Mouse (Mus musculus) megakaryocyte, embryonic 14.5 days (primary cell): ENCODE results near the gene Ifnar1. TPM values are rescaled to one million over a fixed set of nuclear protein-coding genes. Genes with fewer than 3 reads are reported as not detected.
"Not testable (repeated sequence)": the region's sequence is repeated elsewhere in the genome, so short reads cannot be mapped to it uniquely, and the experiment has no call there.

Source experiments
- H3K27me3 ChIP-seq: replicated peaks from 2 replicates; pipeline ENCODE3; 2012; ENCODE audit warnings: inconsistent platforms
- H3K36me3 ChIP-seq: replicated peaks from 2 replicates; pipeline ENCODE3; 2012; ENCODE audit warnings: low read length, inconsistent platforms, mixed read lengths
- H3K4me1 ChIP-seq: 2 replicates; pipeline ENCODE4 v1.6.1; 2012; ENCODE audit warnings: inconsistent platforms
- H3K4me3 ChIP-seq: replicated peaks from 2 replicates; pipeline ENCODE3; 2012; ENCODE audit warnings: moderate library complexity, mild to moderate bottlenecking, inconsistent platforms
- H3K9me3 ChIP-seq: 2 replicates; pipeline ENCODE4 v1.6.1; 2012; ENCODE audit warnings: inconsistent platforms
- FLI1 ChIP-seq: IDR thresholded peaks from 2 replicates; pipeline ENCODE4 v1.6.1; 2012; ENCODE audit warnings: low read length, inconsistent platforms, mixed read lengths
- GATA1 ChIP-seq: IDR thresholded peaks from 3 replicates; pipeline ENCODE4 v1.6.1; 2012; ENCODE audit warnings: mixed read lengths, low read length, inconsistent platforms, borderline replicate concordance
- polyA plus RNA-seq: library from polyadenylated mRNA; stranded (reverse); fragments of >175 nt; gene quantifications from 2 replicates; pipeline ENCODE4 v1.2.3, GENCODE M21; 2012; ENCODE audit warnings: low replicate concordance; ENCODE audit not compliant: insufficient read depth

The Ifnar1 gene
- polyA plus RNA-seq, 1 experiment = 3.8 TPM

DNA sequence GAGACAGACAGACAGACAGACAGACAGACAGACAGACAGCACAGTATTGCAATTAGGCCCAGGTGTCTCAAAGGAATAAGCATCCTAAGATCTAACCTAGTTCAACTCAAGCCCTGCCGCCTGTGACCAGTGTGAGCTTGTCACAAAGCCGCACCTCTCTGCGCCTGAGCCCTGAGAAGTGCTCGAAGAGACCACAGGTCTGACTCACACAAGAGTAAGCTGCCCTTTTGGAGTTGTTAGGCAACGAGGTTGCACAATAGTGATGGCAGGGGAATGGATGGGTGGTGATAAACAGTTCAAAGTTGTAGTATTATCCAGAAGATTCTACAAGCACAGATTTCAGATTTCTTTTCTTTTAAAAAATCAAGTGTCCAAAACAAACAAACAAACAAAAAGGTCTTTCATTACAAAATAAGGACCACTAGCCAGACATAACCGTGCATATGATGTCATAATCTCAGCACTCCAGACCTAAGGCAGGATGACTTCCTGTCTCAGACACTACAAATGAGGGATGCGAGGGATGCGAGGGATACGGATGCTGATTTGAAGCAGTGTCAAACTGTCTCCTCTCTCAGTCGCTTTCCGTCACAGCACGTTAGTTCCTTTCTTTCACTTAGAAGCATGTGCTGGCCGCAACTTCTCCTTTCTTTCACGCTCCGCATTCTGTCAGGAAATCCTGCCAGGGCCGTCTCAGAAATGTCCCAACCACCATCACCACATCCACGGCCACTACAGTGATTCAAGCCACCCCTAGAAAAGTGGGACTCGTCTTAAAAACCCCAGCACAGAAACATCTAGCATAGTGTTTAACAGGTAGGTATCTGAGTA, 37.7 kb downstream of the Ifnar1 start:
- no peaks in the 10 kb centered on the region for H3K36me3 ChIP-seq
- TF ChIP-seq FLI1 (no peak), GATA1 (no peak)
- peaks cover 29% of the 10 kb centered on the region for H3K4me1 ChIP-seq
- peak overlapping the region; percentile 74 for H3K4me3 ChIP-seq
- H3K9me3 ChIP-seq = peaks cover 20% of the 10 kb centered on the region
- H3K27me3 ChIP-seq = peaks cover 80% of the 10 kb centered on the region

- no peak overlapping the region for H3K4me3 ChIP-seq
- no peaks in the 10 kb centered on the region for H3K36me3 ChIP-seq
- H3K9me3 ChIP-seq = peaks cover 20% of the 10 kb centered on the region
- TF ChIP-seq GATA1 (no peak), FLI1 (no peak)
- peaks cover 79% of the 10 kb centered on the region for H3K27me3 ChIP-seq
- peaks cover 31% of the 10 kb centered on the region for H3K4me1 ChIP-seq
Observed at GRCm38 (mm10) chr16:91524206-91524605, 39.2 kb downstream of the Ifnar1 start.

- H3K4me3 ChIP-seq = no peak overlapping the region
- peaks cover 17% of the 10 kb centered on the region for H3K9me3 ChIP-seq
Observed at GRCm38 (mm10) chr16:91526274-91526673, 41.2 kb downstream of the Ifnar1 start.

GRCm38 (mm10) chr16:91527051-91527450, 42.0 kb downstream of the Ifnar1 start:
- no peak for TF ChIP-seq GATA1
- no peak for TF ChIP-seq FLI1

More at GRCm38 (mm10) chr16:91526274-91526673, 41.2 kb downstream of the Ifnar1 start:
- no peaks in the 10 kb centered on the region for H3K36me3 ChIP-seq
- H3K4me1 ChIP-seq = peaks cover 27% of the 10 kb centered on the region
- peaks cover 69% of the 10 kb centered on the region for H3K27me3 ChIP-seq
- TF ChIP-seq FLI1 (no peak), GATA1 (no peak)

GRCm38 (mm10) chr16:91527500-91527899, 42.5 kb downstream of the Ifnar1 start:
- Histone ChIP-seq H3K27me3 (peaks cover 69% of the 10 kb centered on the region), H3K4me3 (peak overlapping the region; percentile 59)
- TF ChIP-seq FLI1 (no peak), GATA1 (no peak)

More at GRCm38 (mm10) chr16:91527051-91527450, 42.0 kb downstream of the Ifnar1 start:
- Histone ChIP-seq H3K27me3 (peaks cover 69% of the 10 kb centered on the region), H3K4me1 (peaks cover 27% of the 10 kb centered on the region), H3K4me3 (no peak overlapping the region), H3K36me3 (no peaks in the 10 kb centered on the region), H3K9me3 (peaks cover 17% of the 10 kb centered on the region)

DNA sequence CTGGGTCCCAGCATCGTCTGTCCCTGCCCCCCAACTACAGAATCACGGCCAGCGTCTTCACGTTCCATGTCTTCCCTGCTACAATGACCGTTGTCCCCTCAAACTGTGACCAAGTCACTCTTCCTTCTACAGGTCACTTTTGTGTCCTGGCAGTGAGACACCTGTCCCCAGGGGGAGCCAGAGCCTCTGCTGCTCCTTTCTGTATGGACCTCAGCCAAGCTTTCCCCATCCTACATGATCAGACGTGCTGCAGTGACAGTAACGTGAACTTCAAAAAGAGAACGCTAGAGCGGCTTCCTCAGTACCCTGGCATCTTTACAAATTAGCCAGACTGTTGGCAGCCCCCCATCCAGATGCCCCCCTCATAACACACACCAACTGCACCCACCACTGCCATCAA, 43.5 kb downstream of the Ifnar1 start:
- no peak overlapping the region for H3K4me3 ChIP-seq
- H3K36me3 ChIP-seq = no peaks in the 10 kb centered on the region
- peaks cover 28% of the 10 kb centered on the region for H3K4me1 ChIP-seq
- H3K9me3 ChIP-seq = peaks cover 17% of the 10 kb centered on the region
- TF ChIP-seq FLI1 (no peak), GATA1 (no peak)
- peaks cover 71% of the 10 kb centered on the region for H3K27me3 ChIP-seq

More at GRCm38 (mm10) chr16:91527500-91527899, 42.5 kb downstream of the Ifnar1 start:
- Histone ChIP-seq H3K36me3 (no peaks in the 10 kb centered on the region), H3K9me3 (peaks cover 17% of the 10 kb centered on the region), H3K4me1 (peaks cover 25% of the 10 kb centered on the region)

DNA sequence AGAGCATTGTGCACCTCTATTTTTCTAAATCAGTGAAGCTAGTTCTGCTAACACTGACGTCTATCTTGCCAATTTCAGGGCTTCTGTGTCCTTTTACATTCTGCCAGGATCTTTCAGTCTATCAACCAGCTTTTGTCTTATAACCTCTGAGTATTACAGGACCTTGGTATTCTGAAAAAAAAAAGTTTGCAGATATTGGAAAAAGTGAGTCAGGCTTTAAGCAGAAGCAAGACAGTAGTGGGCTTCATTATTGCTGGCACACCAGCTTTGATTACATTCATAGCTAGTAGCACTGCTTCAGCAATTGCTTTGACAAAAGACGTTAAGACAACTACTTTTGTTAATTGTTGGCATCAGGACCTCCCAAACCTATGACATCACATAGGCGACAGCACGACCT, 45.8 kb downstream of the Ifnar1 start:
- peaks cover 74% of the 10 kb centered on the region for H3K27me3 ChIP-seq
- peaks cover 35% of the 10 kb centered on the region for H3K4me1 ChIP-seq
- not testable (repeated sequence) for H3K4me3 ChIP-seq, H3K36me3 ChIP-seq
- H3K9me3 ChIP-seq = peaks cover 11% of the 10 kb centered on the region

GRCm38 (mm10) chr16:91531856-91532255, 46.8 kb downstream of the Ifnar1 start:
- Histone ChIP-seq H3K9me3 (peaks cover 4% of the 10 kb centered on the region), H3K4me1 (peaks cover 40% of the 10 kb centered on the region), H3K36me3 (no peaks in the 10 kb centered on the region), H3K4me3 (no peak overlapping the region), H3K27me3 (peaks cover 75% of the 10 kb centered on the region)
- TF ChIP-seq GATA1 (no peak), FLI1 (no peak)

GRCm38 (mm10) chr16:91532429-91532828, 47.4 kb downstream of the Ifnar1 start:
- no peak for TF ChIP-seq FLI1
- TF ChIP-seq GATA1 = no peak
- Histone ChIP-seq H3K4me1 (peaks cover 41% of the 10 kb centered on the region), H3K36me3 (no peaks in the 10 kb centered on the region), H3K27me3 (peaks cover 72% of the 10 kb centered on the region), H3K4me3 (no peak overlapping the region), H3K9me3 (no peaks in the 10 kb centered on the region)
